Mouse (Mus musculus): ENCODE measurements around the gene Olfr3.

- no peak for TF ChIP-seq CTCF (IDR thresholded peaks at IDR 0.05; ENCODE audit: extremely low read depth, insufficient read length, insufficient replicate concordance, low read depth, low read length)
- no peak for TF ChIP-seq POLR2A (IDR thresholded peaks at IDR 0.05; ENCODE audit: low read depth, low read length)
Measured at GRCm38 (mm10) chr2:36790238-36790637, 26.6 kb downstream of the Olfr3 start, which contains the start of gene Olfr50.
